Mouse (Mus musculus): Measurements from ENCODE around the gene Rflna. TPM values are rescaled to one million over a fixed set of nuclear protein-coding genes. Genes with fewer than 3 reads are reported as not detected.

Gene Rflna
- polyA plus RNA-seq, 1 experiment from 2014 or later: 8.6 TPM

Other genes with a start within 250 kb of the Rflna start
- 24.8 and 26.4 TPM in 2 replicates for gene Ccdc92, start 140.8 kb upstream of the Rflna start, polyA plus RNA-seq (2014; fragmentation: Nextera tagmentation; extraction: Ambion mirVana)
- 146 and 158 TPM in 2 replicates for gene Zfp664, start 140.5 kb upstream of the Rflna start, polyA plus RNA-seq (2014; fragmentation: Nextera tagmentation; extraction: Ambion mirVana)
- 23.6 and 24.3 TPM in 2 replicates for gene Ncor2, start 176.0 kb downstream of the Rflna start, polyA plus RNA-seq (2014; fragmentation: Nextera tagmentation; extraction: Ambion mirVana)